Mouse (Mus musculus) CH12.LX (cell line): Measurements from ENCODE around the gene Gjd3. TPM values are rescaled to one million over a fixed set of nuclear protein-coding genes. Genes with fewer than 3 reads are reported as not detected.
A peak's percentile ranks its signal among the peaks of the same experiment; 100 is the strongest.

Source experiments
- DNase-seq: peaks from one replicate; pipeline ENCODE4 v3.0.0-alpha.2; 2013; ENCODE audit errors: extremely low read depth
- H3K27ac ChIP-seq: 2 replicates; pipeline ENCODE4 v1.5.1; 2012; ENCODE audit warnings: low read depth, mild to moderate bottlenecking, control low read depth, moderate library complexity; ENCODE audit not compliant: insufficient read depth
- H3K27me3 ChIP-seq: replicated peaks from 2 replicates; pipeline ENCODE3; 2012; ENCODE audit warnings: inconsistent platforms
- H3K36me3 ChIP-seq, 2 experiments: replicated peaks in 1 of 2; 2 replicates each; pipeline versions ENCODE3 to v1.6.1; 2012; ENCODE audit warnings: inconsistent platforms in 1 of 2, low read length in 1 of 2, mild to moderate bottlenecking in 1 of 2, mixed read lengths in 1 of 2, moderate library complexity in 1 of 2; ENCODE audit not compliant: control insufficient read depth in 1 of 2, insufficient read depth in 1 of 2
- H3K4me1 ChIP-seq, 2 experiments: 2 replicates each; pipeline ENCODE4 v1.6.1; 2012; ENCODE audit warnings: inconsistent platforms in 1 of 2, moderate library complexity in 1 of 2; ENCODE audit not compliant: insufficient read depth in 2 of 2, control insufficient read depth in 1 of 2
- H3K4me2 ChIP-seq: 2 replicates; pipeline ENCODE4 v1.6.1; 2012; ENCODE audit warnings: low read depth, mild to moderate bottlenecking, control low read depth; ENCODE audit not compliant: poor library complexity, insufficient read depth, severe bottlenecking
- H3K4me3 ChIP-seq, 3 experiments: fragments of 150-350 bp in 1 of 3; sonication (generic) in 1 of 3; replicated peaks in 1 of 3; 2 replicates each; pipeline versions ENCODE3 to v1.5.1; 2011 to 2012; ENCODE audit warnings: low read depth in 2 of 3, low read length in 2 of 3, mild to moderate bottlenecking in 2 of 3, moderate library complexity in 2 of 3, control low read depth in 1 of 3, improper control_type of control experiment in 1 of 3, inconsistent platforms in 1 of 3, mixed read lengths in 1 of 3; ENCODE audit not compliant: poor library complexity in 1 of 3
- H3K79me2 ChIP-seq: replicated peaks from 2 replicates; pipeline ENCODE4 v1.6.1; 2012; ENCODE audit warnings: mild to moderate bottlenecking, moderate library complexity; ENCODE audit not compliant: control insufficient read depth, poor library complexity, insufficient read depth, severe bottlenecking; ENCODE audit errors: extremely low read depth
- H3K9ac ChIP-seq: 2 replicates; pipeline ENCODE4 v1.6.1; 2012; ENCODE audit warnings: low read depth, mild to moderate bottlenecking, control low read depth, moderate library complexity; ENCODE audit not compliant: insufficient read depth
- H3K9me3 ChIP-seq: replicated peaks from 2 replicates; pipeline ENCODE3; 2012; ENCODE audit warnings: low read length, inconsistent platforms, mixed read lengths
- BHLHE40 ChIP-seq: IDR thresholded peaks from 2 replicates; pipeline ENCODE4 v1.6.1; 2011; ENCODE audit warnings: mild to moderate bottlenecking, low read depth, low read length, improper control_type of control experiment
- CHD2 ChIP-seq: IDR thresholded peaks from 2 replicates; pipeline ENCODE4 v1.6.1; 2011; ENCODE audit warnings: low read length, improper control_type of control experiment
- CTCF ChIP-seq, 2 experiments: IDR thresholded peaks in 1 of 2; conservative IDR thresholded peaks in 1 of 2; 2 replicates each; pipeline ENCODE4 v1.5.1; 2011 to 2012; ENCODE audit warnings: low read depth in 2 of 2, low read length in 2 of 2, improper control_type of control experiment in 1 of 2, inconsistent platforms in 1 of 2, mild to moderate bottlenecking in 1 of 2, moderate library complexity in 1 of 2
- GABPA ChIP-seq: IDR thresholded peaks from 2 replicates; pipeline ENCODE4 v1.6.1; 2012; ENCODE audit warnings: low read depth, low read length, improper control_type of control experiment, inconsistent platforms; ENCODE audit not compliant: insufficient replicate concordance
- HCFC1 ChIP-seq: IDR thresholded peaks from 2 replicates; pipeline ENCODE4 v1.6.1; 2012; ENCODE audit warnings: low read depth, mild to moderate bottlenecking, inconsistent platforms, low read length, improper control_type of control experiment
- JUN ChIP-seq: IDR thresholded peaks from 2 replicates; pipeline ENCODE4 v1.6.1; 2011; ENCODE audit warnings: low read depth, mild to moderate bottlenecking, low read length, improper control_type of control experiment, moderate library complexity; ENCODE audit not compliant: insufficient read depth
- MAFK ChIP-seq: IDR thresholded peaks from 2 replicates; pipeline ENCODE4 v1.6.1; 2011; ENCODE audit warnings: low read length, improper control_type of control experiment; ENCODE audit not compliant: insufficient replicate concordance
- MAX ChIP-seq: IDR thresholded peaks from 2 replicates; pipeline ENCODE4 v1.6.1; 2011; ENCODE audit warnings: low read length, improper control_type of control experiment
- MEF2A ChIP-seq: IDR thresholded peaks from 2 replicates; pipeline ENCODE4 v1.6.1; 2014; ENCODE audit warnings: low read depth, mild to moderate bottlenecking, inconsistent platforms, low read length, improper control_type of control experiment, borderline replicate concordance
- MXI1 ChIP-seq: IDR thresholded peaks from 2 replicates; pipeline ENCODE4 v1.6.1; 2011; ENCODE audit warnings: mild to moderate bottlenecking, low read depth, low read length, improper control_type of control experiment
- MYC ChIP-seq: IDR thresholded peaks from 2 replicates; pipeline ENCODE4 v1.6.1; 2011; ENCODE audit warnings: low read depth, mild to moderate bottlenecking, improper control_type of control experiment, low read length
- NELFE ChIP-seq: IDR thresholded peaks from 2 replicates; pipeline ENCODE4 v1.6.1; 2011; ENCODE audit warnings: low read depth, low read length, improper control_type of control experiment
- NRF1 ChIP-seq: IDR thresholded peaks from 2 replicates; pipeline ENCODE4 v1.6.1; 2014; ENCODE audit warnings: low read depth, mild to moderate bottlenecking, inconsistent platforms, low read length, improper control_type of control experiment, moderate library complexity
- POLR2A ChIP-seq: IDR thresholded peaks from 2 replicates; pipeline ENCODE4 v1.6.1; 2011; ENCODE audit warnings: low read depth, mild to moderate bottlenecking, improper control_type of control experiment, low read length
- TBP ChIP-seq: conservative IDR thresholded peaks from 2 replicates; pipeline ENCODE4 v1.6.1; 2011; ENCODE audit warnings: low read depth, low read length, improper control_type of control experiment
- UBTF ChIP-seq: IDR thresholded peaks from 2 replicates; pipeline ENCODE4 v1.6.1; 2012; ENCODE audit warnings: low read depth, mild to moderate bottlenecking, inconsistent platforms, low read length, improper control_type of control experiment, moderate library complexity
- ZKSCAN1 ChIP-seq: IDR thresholded peaks from 2 replicates; pipeline ENCODE4 v1.6.1; 2012; ENCODE audit warnings: low read depth, inconsistent platforms, low read length, improper control_type of control experiment, borderline replicate concordance
- dilution Hi-C: fragments of 300-500 bp; cut with MboI; formaldehyde crosslinking; loops from 2 replicates; pipeline ENCODE4 v1.14.3; 2020; ENCODE audit warnings: low sequenced_read_pairs; ENCODE audit not compliant: extremely low pct_unique_long_range_greater_than_20kb, extremely low pct_ligation_motif_present
- in situ Hi-C: fragments of 300-500 bp; cut with MboI; formaldehyde crosslinking; loops from 3 replicates; pipeline ENCODE4 v1.14.3; 2019; ENCODE audit warnings: low sequenced_read_pairs, low pct_ligation_motif_present, low pct_unique_long_range_greater_than_20kb, mixed read lengths
- polyA plus RNA-seq: library from polyadenylated mRNA; unstranded; fragments of >175 nt; gene quantifications from 2 replicates; pipeline ENCODE4 v1.2.1, GENCODE M21; 2012; ENCODE audit warnings: low read depth; ENCODE audit not compliant: insufficient read length
- total RNA-seq, 2 experiments: library from RNA; depleted of rRNA; stranded (reverse); fragments of 300-350 nt in 1 of 2; fragments of >200 nt in 1 of 2; gene quantifications; 2 replicates each; pipeline ENCODE4 v1.2.3; 2012 to 2014

Gene Gjd3
- total and polyA plus RNA-seq, 3 experiments: 0.47 TPM; not detected in 2

DNA sequence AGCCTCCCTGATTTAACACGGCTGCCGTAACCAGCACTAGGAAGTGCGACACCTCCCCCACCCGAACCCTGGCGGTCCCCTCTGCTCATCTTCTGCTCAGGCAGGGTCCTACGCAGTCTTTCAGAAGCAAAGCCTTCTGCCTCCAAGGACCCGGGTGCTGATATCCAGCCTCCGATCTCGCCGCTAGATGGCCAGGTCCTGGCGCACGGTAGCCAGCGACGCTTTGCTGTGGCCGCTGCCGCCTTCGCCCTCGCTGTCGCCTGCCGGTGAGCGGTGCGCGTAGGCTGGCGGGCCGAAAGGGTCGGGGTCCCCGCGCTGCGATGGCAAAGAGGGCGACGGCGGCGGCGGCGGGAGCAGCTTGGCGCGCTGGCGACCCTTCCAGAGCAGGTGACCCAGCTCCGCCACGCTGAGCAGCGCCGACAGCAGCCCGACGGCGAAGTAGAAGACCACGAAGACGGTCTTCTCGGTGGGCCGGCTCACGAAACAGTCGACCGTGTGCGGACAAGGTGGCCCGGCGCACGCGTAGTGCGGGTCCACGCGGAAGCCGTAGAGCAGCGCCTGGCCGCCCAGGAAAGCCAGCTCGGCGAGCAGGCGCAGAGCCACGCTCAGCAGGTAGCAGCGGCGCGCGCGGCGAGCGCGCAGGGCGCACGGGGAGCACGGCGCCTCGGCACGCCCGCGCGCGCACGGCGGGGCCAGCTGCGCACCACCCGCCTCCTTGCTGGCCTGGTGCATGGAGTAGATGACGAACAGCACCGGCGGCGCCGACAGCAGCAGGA is 631 bp downstream of the Gjd3 start (continued):
- TF ChIP-seq GABPA (no peak), MAX (peak; percentile 19; the same call in 1 of the 2 replicates), ZKSCAN1 (no peak), UBTF (peak; percentile 93; the same call in 1 of the 2 replicates)

DNA sequence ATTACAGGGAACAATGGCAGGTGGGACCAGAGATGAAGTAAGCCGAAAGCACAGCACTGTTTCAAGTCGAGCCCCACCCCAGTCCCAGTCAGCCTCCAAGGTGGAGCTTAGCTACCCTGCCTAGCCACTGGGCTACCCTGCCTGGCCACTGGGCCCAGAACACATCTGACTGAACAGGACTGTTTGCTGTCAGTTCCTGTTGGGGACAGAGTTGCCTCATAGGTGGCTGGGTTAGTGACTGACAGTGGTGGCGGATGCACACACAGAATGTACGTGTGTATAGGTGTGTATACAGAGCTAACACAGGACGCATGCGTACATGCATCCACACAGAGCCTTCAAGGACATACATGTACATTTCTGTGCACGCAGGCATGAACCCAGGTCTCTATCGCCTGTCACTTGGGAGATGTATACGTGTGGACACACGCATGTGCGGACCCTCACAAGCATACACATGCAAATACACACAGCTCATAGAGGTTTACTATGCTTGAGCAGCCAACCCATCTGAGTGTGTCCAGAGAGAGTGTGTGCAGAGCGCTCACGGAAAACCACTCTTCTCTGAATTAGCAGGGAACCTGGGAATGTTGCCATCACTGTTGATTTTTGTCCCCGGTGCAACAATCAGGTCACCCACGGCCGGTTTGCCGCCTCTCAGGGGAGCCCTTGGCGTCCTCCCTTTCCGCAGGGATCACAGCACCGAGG is 1.4 kb downstream of the Gjd3 start:
- in situ Hi-C loops: no loop called here
- H3K4me3 ChIP-seq: peak overlapping the region in 1 of 3 experiments; percentile 73

DNA sequence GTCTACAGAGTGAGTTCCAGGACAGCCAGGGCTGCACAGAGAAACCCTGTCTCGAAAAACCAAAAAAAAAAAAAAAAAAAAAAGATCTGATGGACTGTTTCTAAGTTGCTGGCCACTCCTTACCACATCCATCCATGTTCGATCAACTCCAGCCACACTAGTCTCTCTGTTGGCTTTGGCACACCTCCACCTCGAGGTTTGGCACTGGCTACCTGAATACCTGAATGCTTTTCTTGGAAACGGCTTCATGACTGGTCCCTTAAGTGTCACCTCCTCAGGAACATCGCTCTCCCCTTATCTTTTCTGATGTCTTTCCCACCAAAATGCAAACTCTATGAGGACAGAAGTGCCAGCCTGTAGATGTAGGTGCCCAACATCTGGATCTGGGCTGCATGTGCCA is 3.5 kb downstream of the Gjd3 start:
- H3K4me2 ChIP-seq: no peak overlapping the region
- TF ChIP-seq NRF1: no peak
- no peak for TF ChIP-seq UBTF
- no peak for TF ChIP-seq MYC
- peaks cover 7% of the 10 kb centered on the region for H3K9me3 ChIP-seq
- no peak overlapping the region for H3K27ac ChIP-seq
- H3K9ac ChIP-seq: no peak overlapping the region
- peaks cover 39% of the 10 kb centered on the region for H3K27me3 ChIP-seq
- H3K4me3 ChIP-seq: no peak overlapping the region
- H3K36me3 ChIP-seq: peaks cover 0 to 10% of the 10 kb centered on the region in 2 experiments
- H3K79me2 ChIP-seq: no peaks in the 10 kb centered on the region
- DNase-seq: no peak
- dilution Hi-C loops (no loop called here), in situ Hi-C loops (loop anchor here (10.0 kb wide), 1 partner anchor 65 kb away; no protein-coding TSS in a partner anchor)
- H3K4me1 ChIP-seq: peaks cover 4 to 11% of the 10 kb centered on the region in 2 experiments

More for the DNA sequence above, 1.4 kb downstream of the Gjd3 start:
- H3K9me3 ChIP-seq: peaks cover 5% of the 10 kb centered on the region
- peaks cover 39% of the 10 kb centered on the region for H3K27me3 ChIP-seq
- H3K79me2 ChIP-seq: no peaks in the 10 kb centered on the region
- no peak overlapping the region for H3K27ac ChIP-seq
- no peak for DNase-seq
- H3K9ac ChIP-seq: no peak overlapping the region
- dilution Hi-C loops: no loop called here
- no peak for TF ChIP-seq BHLHE40
- no peak for TF ChIP-seq JUN
- TF ChIP-seq MEF2A: no peak
- TF ChIP-seq MXI1: no peak
- TF ChIP-seq HCFC1: no peak
- TF ChIP-seq TBP: no peak
- no peak for TF ChIP-seq POLR2A
- TF ChIP-seq ZKSCAN1: no peak
- no peak for TF ChIP-seq MAX
- TF ChIP-seq CHD2: no peak
- no peak for TF ChIP-seq CTCF (conservative IDR thresholded peaks at IDR 0.05 in 1 of 2, IDR thresholded peaks at IDR 0.05 in 1 of 2; ENCODE audit: low read depth in 2 of 2, low read length in 2 of 2)
- no peak for TF ChIP-seq NRF1
- no peak for TF ChIP-seq MAFK
- no peak for TF ChIP-seq NELFE
- H3K36me3 ChIP-seq: peaks cover 0 to 2% of the 10 kb centered on the region in 2 experiments
- H3K4me2 ChIP-seq: peak overlapping the region; percentile 55
- H3K4me1 ChIP-seq: peaks cover 4 to 11% of the 10 kb centered on the region in 2 experiments
